Mouse (Mus musculus): ENCODE measurements at regions not wholly inside any gene's neighbourhood (a gene's known extent, or its start where the extent isn't known, plus 50 kb on each side); places are given as distances from the start of the nearest gene placed in this dataset.

DNA sequence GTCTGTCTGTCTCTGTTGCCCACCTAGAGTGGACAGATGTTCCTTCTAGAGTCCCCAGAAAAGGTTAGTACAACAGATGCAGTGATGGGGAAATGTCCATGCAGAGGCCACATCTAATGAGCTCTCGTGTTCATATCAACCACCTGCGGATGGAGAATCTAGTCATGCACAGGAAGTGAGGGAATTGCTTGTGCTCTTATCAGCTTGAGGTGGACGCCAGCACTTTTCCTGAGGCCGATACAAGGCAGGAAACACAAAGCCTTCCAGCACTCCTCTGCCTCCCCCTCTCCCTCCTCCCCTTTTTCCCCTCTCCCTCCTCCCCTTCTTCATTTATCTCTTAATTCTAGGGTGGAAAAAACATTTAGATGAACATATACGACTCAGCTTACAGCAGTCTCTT lies 354.3 kb upstream of the Runx1 start:
- H3K9me3 ChIP-seq (replicated peaks; ENCODE audit: control insufficient read depth, low read length) = no peaks in the 10 kb centered on the region
- ATAC-seq (ENCODE audit: low read depth) = no peak
- no peak overlapping the region for H3K4me2 ChIP-seq (ENCODE audit: low read depth, low read length)
- H3K27ac ChIP-seq (ENCODE audit: low read length) = no peak overlapping the region
- no peaks in the 10 kb centered on the region for H3K4me1 ChIP-seq (ENCODE audit: control insufficient read depth, low read depth, low read length)
- peaks cover 4% of the 10 kb centered on the region for H3K27me3 ChIP-seq (ENCODE audit: control insufficient read depth, insufficient read depth, low read depth, low read length)
- H3K36me3 ChIP-seq (ENCODE audit: control insufficient read depth, insufficient read depth) = no peaks in the 10 kb centered on the region
- no peak overlapping the region for H3K4me3 ChIP-seq (ENCODE audit: low read depth, low read length)
- no peak overlapping the region for H3K9ac ChIP-seq (ENCODE audit: low read depth, low read length)
- WGBS (ENCODE audit: insufficient replicate concordance) = 16% methylated on average over 5 of the region's 5 CpGs

- peak; percentile 91 for ATAC-seq (ENCODE audit: low read depth)
- H3K4me2 ChIP-seq (ENCODE audit: low read depth, low read length) = peak overlapping the region; percentile 20; the same call in 1 of the 2 replicates
Measured at GRCm38 (mm10) chr16:93166667-93167066, 340.7 kb upstream of the Runx1 start.

DNA sequence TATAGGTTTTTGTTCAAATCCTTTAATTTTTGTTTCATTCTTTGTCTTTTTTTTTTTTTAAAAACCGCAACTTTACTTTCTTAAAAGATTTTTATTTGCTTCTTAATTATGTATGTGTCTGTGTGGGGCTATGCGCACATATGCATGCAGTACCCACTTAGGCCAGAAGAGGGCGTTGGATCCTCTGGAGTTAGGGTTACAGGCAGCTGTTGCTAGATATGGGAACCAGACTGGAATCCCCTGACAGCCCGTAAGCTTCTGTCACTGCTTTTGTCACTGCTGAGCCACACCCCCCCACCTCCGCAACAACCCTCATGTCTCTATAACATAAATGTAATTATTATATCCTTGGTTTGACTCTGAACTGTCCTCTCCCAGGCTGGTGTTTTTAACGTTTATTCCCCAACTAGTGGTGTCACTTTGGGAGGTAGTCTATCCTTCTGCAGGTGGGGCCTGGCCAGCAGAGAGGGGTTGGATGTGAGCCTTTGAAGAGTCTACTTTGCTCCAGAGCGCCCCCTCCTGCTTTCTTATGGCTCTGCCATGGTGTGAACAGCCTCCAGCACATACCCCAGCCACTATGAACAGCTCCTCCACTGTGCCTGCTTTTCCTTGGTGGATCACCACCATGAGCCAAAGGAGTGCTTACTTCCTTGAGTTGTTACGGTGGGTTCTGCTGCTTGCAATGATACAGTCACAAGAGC lies 332.7 kb upstream of the Runx1 start:
- Histone ChIP-seq H3K36me3 (ENCODE audit: control insufficient read depth, insufficient read depth) (no peaks in the 10 kb centered on the region), H3K4me2 (ENCODE audit: low read depth, low read length) (no peak overlapping the region), H3K27ac (ENCODE audit: low read length) (no peak overlapping the region), H3K9ac (ENCODE audit: low read depth, low read length) (no peak overlapping the region), H3K9me3 (replicated peaks; ENCODE audit: control insufficient read depth, low read length) (no peaks in the 10 kb centered on the region), H3K4me3 (ENCODE audit: low read depth, low read length) (no peak overlapping the region), H3K27me3 (ENCODE audit: control insufficient read depth, insufficient read depth, low read depth, low read length) (no peaks in the 10 kb centered on the region), H3K4me1 (ENCODE audit: control insufficient read depth, low read depth, low read length) (peaks cover 5% of the 10 kb centered on the region)
- no peak for ATAC-seq (ENCODE audit: low read depth)
- WGBS (ENCODE audit: insufficient replicate concordance) = 71% methylated on average over 8 of the region's 8 CpGs

More at GRCm38 (mm10) chr16:93166667-93167066, 340.7 kb upstream of the Runx1 start:
- Histone ChIP-seq H3K9me3 (replicated peaks; ENCODE audit: control insufficient read depth, low read length) (no peaks in the 10 kb centered on the region), H3K9ac (ENCODE audit: low read depth, low read length) (no peak overlapping the region), H3K27ac (ENCODE audit: low read length) (no peak overlapping the region), H3K36me3 (ENCODE audit: control insufficient read depth, insufficient read depth) (no peaks in the 10 kb centered on the region), H3K27me3 (ENCODE audit: control insufficient read depth, insufficient read depth, low read depth, low read length) (no peaks in the 10 kb centered on the region), H3K4me3 (ENCODE audit: low read depth, low read length) (no peak overlapping the region), H3K4me1 (ENCODE audit: control insufficient read depth, low read depth, low read length) (peaks cover 11% of the 10 kb centered on the region; the same call in 1 of the 2 replicates)
- 49% methylated on average over 3 of the region's 3 CpGs for WGBS (ENCODE audit: insufficient replicate concordance)

- H3K9me3 ChIP-seq (replicated peaks; ENCODE audit: control insufficient read depth, low read length) = no peaks in the 10 kb centered on the region
- peaks cover 14% of the 10 kb centered on the region for H3K4me1 ChIP-seq (ENCODE audit: control insufficient read depth, low read depth, low read length)
- H3K4me2 ChIP-seq (ENCODE audit: low read depth, low read length) = peak overlapping the region; percentile 28; the same call in 1 of the 2 replicates
- H3K27me3 ChIP-seq (ENCODE audit: control insufficient read depth, insufficient read depth, low read depth, low read length) = 0 out of 2 replicates have a peak, but pooled peaks cover 2% of the 10 kb centered on the region
- no peak overlapping the region for H3K4me3 ChIP-seq (ENCODE audit: low read depth, low read length)
- 71% methylated on average over 14 of the region's 14 CpGs for WGBS (ENCODE audit: insufficient replicate concordance)
- no peaks in the 10 kb centered on the region for H3K36me3 ChIP-seq (ENCODE audit: control insufficient read depth, insufficient read depth)
- peak; percentile 56; the same call in 1 of the 2 replicates for ATAC-seq (ENCODE audit: low read depth)
- H3K27ac ChIP-seq (ENCODE audit: low read length) = no peak overlapping the region
- H3K9ac ChIP-seq (ENCODE audit: low read depth, low read length) = no peak overlapping the region
Measured at GRCm38 (mm10) chr16:93153545-93154329, 327.8 kb upstream of the Runx1 start.

GRCm38 (mm10) chr16:93152765-93153489 lies 327.0 kb upstream of the Runx1 start:
- peak overlapping the region; percentile 5; the same call in 1 of the 2 replicates for H3K4me2 ChIP-seq (ENCODE audit: low read depth, low read length)

DNA sequence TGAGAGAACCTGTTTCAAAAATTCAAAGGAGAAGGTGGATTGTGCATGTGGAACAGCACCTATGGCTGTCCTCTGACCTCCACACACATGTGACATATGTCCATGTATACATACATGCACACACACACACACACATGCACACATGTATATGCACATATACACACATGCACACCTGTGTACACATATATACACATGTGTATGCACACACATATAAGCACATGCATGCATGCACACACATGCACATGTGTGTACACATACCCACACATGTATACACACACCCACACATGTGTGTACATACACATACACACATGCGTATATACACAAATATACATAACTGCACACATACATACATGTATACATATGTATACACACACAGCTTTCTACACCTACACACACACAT lies 326.1 kb upstream of the Runx1 start:
- Histone ChIP-seq H3K27me3 (ENCODE audit: control insufficient read depth, insufficient read depth, low read depth, low read length) (0 out of 2 replicates have a peak, but pooled peaks cover 2% of the 10 kb centered on the region), H3K27ac (ENCODE audit: low read length) (no peak overlapping the region), H3K9ac (ENCODE audit: low read depth, low read length) (no peak overlapping the region), H3K4me1 (ENCODE audit: control insufficient read depth, low read depth, low read length) (peaks cover 26% of the 10 kb centered on the region), H3K4me3 (ENCODE audit: low read depth, low read length) (no peak overlapping the region), H3K4me2 (ENCODE audit: low read depth, low read length) (no peak overlapping the region), H3K9me3 (replicated peaks; ENCODE audit: control insufficient read depth, low read length) (no peaks in the 10 kb centered on the region), H3K36me3 (ENCODE audit: control insufficient read depth, insufficient read depth) (no peaks in the 10 kb centered on the region)
- 78% methylated on average over 1 of the region's 1 CpGs for whole genome bisulfite sequencing (ENCODE audit: insufficient replicate concordance)
- ATAC-seq (ENCODE audit: low read depth) = no peak

More at GRCm38 (mm10) chr16:93152765-93153489, 327.0 kb upstream of the Runx1 start:
- Histone ChIP-seq H3K4me1 (ENCODE audit: control insufficient read depth, low read depth, low read length) (peaks cover 20% of the 10 kb centered on the region), H3K9ac (ENCODE audit: low read depth, low read length) (no peak overlapping the region), H3K9me3 (replicated peaks; ENCODE audit: control insufficient read depth, low read length) (no peaks in the 10 kb centered on the region), H3K27me3 (ENCODE audit: control insufficient read depth, insufficient read depth, low read depth, low read length) (0 out of 2 replicates have a peak, but pooled peaks cover 2% of the 10 kb centered on the region), H3K4me3 (ENCODE audit: low read depth, low read length) (no peak overlapping the region), H3K27ac (ENCODE audit: low read length) (no peak overlapping the region), H3K36me3 (ENCODE audit: control insufficient read depth, insufficient read depth) (no peaks in the 10 kb centered on the region)
- peak; percentile 14; the same call in 1 of the 2 replicates for ATAC-seq (ENCODE audit: low read depth)
- WGBS (ENCODE audit: insufficient replicate concordance) = 8% methylated on average over 14 of the region's 14 CpGs

DNA sequence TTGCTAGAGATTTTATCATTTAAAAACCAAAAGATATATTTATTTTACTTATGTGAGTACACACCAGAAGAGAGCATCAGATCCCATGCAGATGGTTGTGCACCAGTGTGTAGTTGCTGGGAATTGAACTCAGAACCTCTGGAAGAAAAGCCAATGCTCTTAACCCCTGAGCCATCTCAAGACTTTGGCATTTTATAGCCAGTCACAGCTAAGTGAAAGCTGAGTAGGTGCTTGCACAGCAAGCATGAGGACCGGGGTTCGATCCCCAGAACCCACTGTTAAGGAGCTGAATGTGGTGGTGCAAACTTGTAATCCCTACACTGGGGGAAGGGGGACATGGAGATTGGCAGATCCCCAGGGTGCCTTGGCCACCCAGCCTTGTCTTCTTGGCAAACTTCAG lies 325.7 kb upstream of the Runx1 start:
- H3K4me2 ChIP-seq (ENCODE audit: low read depth, low read length) = no peak overlapping the region
- H3K9me3 ChIP-seq (replicated peaks; ENCODE audit: control insufficient read depth, low read length) = no peaks in the 10 kb centered on the region
- H3K4me3 ChIP-seq (ENCODE audit: low read depth, low read length) = no peak overlapping the region
- ATAC-seq (ENCODE audit: low read depth) = no peak
- 0 out of 2 replicates have a peak, but pooled peaks cover 2% of the 10 kb centered on the region for H3K27me3 ChIP-seq (ENCODE audit: control insufficient read depth, insufficient read depth, low read depth, low read length)
- H3K4me1 ChIP-seq (ENCODE audit: control insufficient read depth, low read depth, low read length) = peaks cover 30% of the 10 kb centered on the region
- 79% methylated on average over 2 of the region's 2 CpGs for WGBS (ENCODE audit: insufficient replicate concordance)
- H3K36me3 ChIP-seq (ENCODE audit: control insufficient read depth, insufficient read depth) = no peaks in the 10 kb centered on the region
- H3K27ac ChIP-seq (ENCODE audit: low read length) = no peak overlapping the region
- no peak overlapping the region for H3K9ac ChIP-seq (ENCODE audit: low read depth, low read length)

DNA sequence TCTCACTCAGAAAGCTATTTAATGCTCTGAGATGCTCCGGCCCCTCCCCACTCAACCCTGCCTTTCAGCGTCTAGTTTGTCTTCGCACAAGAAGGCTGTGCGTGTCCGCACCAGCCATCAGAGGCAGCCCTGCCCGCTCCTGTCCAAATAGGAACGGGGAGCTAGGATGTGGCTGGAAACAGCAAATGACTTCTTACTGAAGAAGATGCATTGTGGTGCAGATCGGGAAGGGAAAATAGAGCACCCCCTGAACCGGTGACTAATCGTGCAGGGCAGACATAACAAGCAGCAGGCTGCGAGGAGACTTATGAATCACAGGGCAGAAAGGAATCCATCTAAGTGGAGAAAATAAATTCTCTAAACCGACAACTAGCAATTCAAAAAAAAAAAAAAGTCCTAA lies 324.5 kb upstream of the Runx1 start:
- Histone ChIP-seq H3K27ac (ENCODE audit: low read length) (no peak overlapping the region), H3K36me3 (ENCODE audit: control insufficient read depth, insufficient read depth) (no peaks in the 10 kb centered on the region), H3K4me2 (ENCODE audit: low read depth, low read length) (no peak overlapping the region), H3K27me3 (ENCODE audit: control insufficient read depth, insufficient read depth, low read depth, low read length) (0 out of 2 replicates have a peak, but pooled peaks cover 2% of the 10 kb centered on the region), H3K9me3 (replicated peaks; ENCODE audit: control insufficient read depth, low read length) (no peaks in the 10 kb centered on the region), H3K4me1 (ENCODE audit: control insufficient read depth, low read depth, low read length) (peaks cover 31% of the 10 kb centered on the region), H3K4me3 (ENCODE audit: low read depth, low read length) (no peak overlapping the region), H3K9ac (ENCODE audit: low read depth, low read length) (no peak overlapping the region)
- 76% methylated on average over 12 of the region's 12 CpGs for WGBS (ENCODE audit: insufficient replicate concordance)
- no peak for ATAC-seq (ENCODE audit: low read depth)
